Mouse (Mus musculus) left cerebral cortex, adult 6 months (tissue): ENCODE results near the gene Tomm5. TPM values are rescaled to one million over a fixed set of nuclear protein-coding genes. Genes with fewer than 3 reads are reported as not detected.

ENCODE experiments used
- long read RNA-seq, 2 experiments: library from polyadenylated mRNA; unstranded; transcript quantifications; one replicate each; pipeline ENCODE4 v2.0.0; 2019 to 2020
- polyA plus RNA-seq: library from polyadenylated mRNA; unstranded; fragments of <200 nt; fragmentation: Nextera tagmentation; gene quantifications from 2 replicates; pipeline ENCODE4 v1.2.3, GENCODE M21; 2021

The Tomm5 gene
- polyA plus RNA-seq, result 201 and 237 TPM in 2 replicates
- long read RNA-seq, experiment 1, transcript Tomm5-204 (2 exons, 639 nt), result major isoform, 35 of 41 reads
- long read RNA-seq, experiment 1, partial matches to known transcripts, result 0 of 41 reads
- long read RNA-seq, experiment 1, other reads (novel, unspliced or antisense), result 5 of 41 reads
- long read RNA-seq, experiment 2, transcript Tomm5-204 (2 exons, 639 nt), result major isoform, 114 of 118 reads
- long read RNA-seq, experiment 2, partial matches to known transcripts, result 1 of 118 reads
- long read RNA-seq, experiment 2, other reads (novel, unspliced or antisense), result 2 of 118 reads

DNA sequence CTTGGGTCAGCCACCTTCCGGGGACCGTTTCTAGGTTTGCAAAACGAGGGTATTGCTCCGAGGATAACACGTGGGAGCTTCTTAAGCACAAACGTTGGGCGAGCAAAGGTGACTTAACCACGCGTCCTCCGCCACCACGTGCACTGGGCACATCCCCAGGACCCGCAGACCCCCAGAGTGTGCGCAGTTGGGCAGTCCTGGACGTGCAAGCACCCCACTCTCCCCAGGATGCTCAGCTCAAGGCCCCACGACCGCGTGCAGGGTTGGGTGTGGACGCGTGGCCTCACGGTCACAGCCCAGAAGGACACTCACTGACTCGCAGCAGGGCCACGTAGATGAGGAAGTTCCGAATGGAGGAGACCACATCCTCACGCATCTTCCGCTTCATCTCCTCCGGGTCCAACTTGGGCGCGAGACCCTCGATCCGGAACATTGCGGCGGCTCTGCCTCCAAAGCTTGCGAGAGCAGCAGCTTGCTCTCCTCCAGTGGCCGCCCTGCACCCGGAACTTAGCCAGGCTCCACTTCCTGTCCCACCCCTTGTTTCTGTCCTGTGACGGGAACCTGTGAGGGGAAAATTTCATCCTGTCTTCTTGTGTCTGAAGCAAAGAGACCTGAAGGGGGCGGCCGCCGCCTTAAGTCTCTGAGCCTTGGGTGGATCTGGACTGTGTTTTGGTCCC, at the start of gene Tomm5:
Gene Tomm5, minus strand, starts transcription at position 514 of the 677 bp plus-strand sequence.

DNA sequence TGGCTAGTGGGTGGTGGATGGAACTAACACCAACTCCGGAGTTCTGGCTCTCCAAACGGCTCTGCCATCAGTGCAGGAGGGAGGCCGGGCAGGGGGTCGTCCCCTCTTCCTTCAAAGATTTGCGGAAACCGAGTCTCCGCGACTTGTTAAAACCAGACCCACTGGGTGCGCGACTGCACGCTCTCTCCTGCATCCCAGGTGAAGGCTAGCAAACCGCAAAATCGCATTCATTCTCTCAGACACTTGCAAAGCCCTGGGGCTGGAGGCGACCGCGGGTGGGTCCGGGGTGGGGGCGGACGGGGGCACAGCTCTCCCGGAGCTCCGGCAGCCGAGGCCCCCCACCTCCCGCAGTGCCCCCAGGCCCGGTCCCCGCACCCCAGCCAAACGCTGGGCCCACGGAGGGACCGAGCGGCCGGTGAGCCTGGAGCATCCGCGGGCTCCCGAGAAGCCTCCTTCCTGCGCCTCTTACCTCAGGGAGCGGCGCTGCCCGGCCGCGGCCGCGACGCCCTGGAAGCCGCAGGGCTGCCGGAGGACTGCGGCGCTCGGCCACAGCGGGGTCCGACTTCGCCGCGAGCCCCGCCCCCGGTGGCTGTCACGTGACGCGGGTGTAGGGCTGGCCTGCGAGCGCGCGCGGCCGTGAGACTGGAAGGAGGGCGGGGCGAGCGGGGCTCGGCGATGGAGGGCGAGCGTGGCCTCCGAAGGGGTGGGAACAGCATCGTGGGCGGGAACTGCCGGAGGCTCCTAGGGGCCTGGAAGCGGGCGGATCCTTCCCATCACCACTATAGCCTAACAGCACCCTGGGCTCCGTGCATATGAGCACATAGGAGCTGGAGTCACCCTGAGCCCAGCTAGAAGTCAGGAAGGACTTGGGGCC, 23.7 kb downstream of the Tomm5 start, which contains the start of gene Fbxo10:
Gene Fbxo10, minus strand, starts transcription at position 584 of the 874 bp plus-strand sequence.

Other genes with a start within 250 kb of the Tomm5 start
- 63.6 and 70.5 TPM in 2 replicates for gene Grhpr, start 126.7 kb downstream of the Tomm5 start, polyA plus RNA-seq
- gene Zbtb5, start 95.7 kb downstream of the Tomm5 start, polyA plus RNA-seq, result 3.1 and 3.5 TPM in 2 replicates
- 10.0 and 10.4 TPM in 2 replicates for gene Polr1e, start 89.5 kb downstream of the Tomm5 start, polyA plus RNA-seq
- gene Fbxo10, start 23.5 kb downstream of the Tomm5 start, polyA plus RNA-seq, result 8.8 and 12.2 TPM in 2 replicates
- gene Frmpd1, start 76.8 kb upstream of the Tomm5 start, polyA plus RNA-seq, result 1.9 and 2.9 TPM in 2 replicates
- 12.7 and 20.7 TPM in 2 replicates for gene Trmt10b, start 189.0 kb upstream of the Tomm5 start, polyA plus RNA-seq
- gene Dcaf10, start 234.0 kb upstream of the Tomm5 start, polyA plus RNA-seq, result 1.4 and 7.3 TPM in 2 replicates
- 19.8 and 24.0 TPM in 2 replicates for gene Exosc3, start 234.6 kb upstream of the Tomm5 start, polyA plus RNA-seq